Mouse (Mus musculus) olfactory bulb, adult 2 months (tissue): Measurements from ENCODE around the gene Ptprn2.

ENCODE experiments used
- CTCF ChIP-seq: fragments of 200-500 bp; IDR thresholded peaks from 2 replicates; pipeline ENCODE4 v1.5.1; 2012; ENCODE audit warnings: low read depth, mild to moderate bottlenecking, low read length, moderate library complexity; ENCODE audit not compliant: insufficient read depth
- POLR2A ChIP-seq: fragments of 200-500 bp; IDR thresholded peaks from 2 replicates; pipeline ENCODE4 v1.6.1; 2012; ENCODE audit warnings: mild to moderate bottlenecking, low read depth, low read length, moderate library complexity; ENCODE audit not compliant: insufficient read depth

- TF ChIP-seq CTCF: no peak
- TF ChIP-seq POLR2A: no peak
Measured at GRCm38 (mm10) chr12:117221909-117222308, 736.4 kb downstream of the Ptprn2 start.
